Mouse (Mus musculus) brain, embryonic 18.5 days (tissue): ENCODE data around the gene Gm47791.

Experiments used
- DNase-seq: peaks from one replicate; pipeline ENCODE4 v3.0.0-alpha.2; 2012; ENCODE audit warnings: low read depth, low spot score

The Gm47791 gene

DNA sequence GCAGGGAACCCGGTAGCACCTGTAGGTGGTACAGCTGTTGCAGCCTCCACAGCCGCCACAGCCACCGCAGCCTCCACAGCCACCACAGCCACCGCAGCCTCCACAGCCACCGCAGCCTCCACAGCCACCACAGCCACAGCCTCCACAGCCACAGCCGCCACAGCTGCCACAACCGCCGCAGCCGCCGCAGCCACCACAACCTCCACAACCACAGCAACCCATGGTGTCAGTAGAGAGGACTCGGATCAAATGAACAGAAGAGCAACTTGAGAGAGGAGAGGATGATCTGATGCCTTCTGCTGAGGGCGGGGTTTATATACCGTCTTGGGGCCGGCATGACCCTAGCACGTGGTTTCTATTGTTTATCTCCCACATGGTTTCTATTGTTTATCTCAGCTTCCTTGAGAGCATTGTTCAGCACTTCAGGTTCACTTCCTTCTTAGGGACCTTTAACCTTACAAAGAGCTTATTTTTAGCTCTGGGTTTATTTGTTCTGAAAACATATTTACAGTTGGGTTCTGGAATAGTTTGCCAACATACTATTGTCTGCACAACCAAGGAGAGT is at the start of gene Gm47791:
Gm47791 (minus strand) TSS at position 222 of the 565 bp plus-strand sequence.
- DNase-seq, result no peak

DNA sequence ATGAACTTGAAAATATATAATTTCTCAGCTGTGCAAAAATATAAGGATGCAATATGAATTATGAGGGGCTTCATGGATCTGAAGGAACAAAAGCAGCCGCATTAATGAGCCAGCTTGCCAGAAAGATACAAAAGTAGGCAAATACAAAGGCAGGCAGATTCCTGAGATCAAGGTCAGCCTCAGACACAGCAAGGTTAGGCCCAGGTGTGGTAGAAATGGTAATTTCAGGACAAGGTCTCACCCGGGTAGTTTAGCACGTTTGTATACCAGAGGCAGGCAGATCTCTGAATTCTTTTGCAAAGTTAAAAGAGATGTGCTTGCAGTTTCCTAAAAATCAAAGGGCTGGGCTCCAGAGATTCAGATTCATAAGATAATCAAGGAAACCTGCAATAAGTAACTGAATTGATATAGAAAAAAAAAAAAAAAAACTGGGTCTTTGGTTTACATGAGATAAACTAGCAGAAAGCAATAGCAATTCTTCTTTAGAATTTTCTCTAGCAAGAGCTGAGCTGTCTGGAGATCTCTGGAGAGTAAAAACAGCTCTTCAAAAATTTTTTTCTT is 49.7 kb upstream of the Gm47791 start:
- DNase-seq, result no peak

DNA sequence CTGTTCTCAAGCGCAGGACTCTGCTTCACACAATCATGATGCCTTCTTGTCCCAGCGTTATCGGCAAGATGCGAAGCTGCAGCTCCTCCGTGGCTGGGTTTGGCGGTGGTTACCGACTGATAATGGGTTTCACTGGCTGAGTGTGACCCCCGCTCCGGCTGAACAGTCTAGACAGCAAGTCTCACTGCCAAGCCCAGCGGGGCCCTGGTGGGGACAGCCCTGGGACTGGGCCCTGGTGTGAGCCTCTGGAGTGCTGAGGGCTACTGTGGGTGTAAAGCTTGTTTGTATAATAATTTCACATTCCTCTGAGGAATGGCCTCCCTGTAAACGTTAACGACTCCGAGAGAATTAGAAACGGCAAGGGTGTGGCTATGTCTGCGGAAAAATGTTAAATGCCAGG is 49.1 kb upstream of the Gm47791 start:
- no peak for DNase-seq

DNA sequence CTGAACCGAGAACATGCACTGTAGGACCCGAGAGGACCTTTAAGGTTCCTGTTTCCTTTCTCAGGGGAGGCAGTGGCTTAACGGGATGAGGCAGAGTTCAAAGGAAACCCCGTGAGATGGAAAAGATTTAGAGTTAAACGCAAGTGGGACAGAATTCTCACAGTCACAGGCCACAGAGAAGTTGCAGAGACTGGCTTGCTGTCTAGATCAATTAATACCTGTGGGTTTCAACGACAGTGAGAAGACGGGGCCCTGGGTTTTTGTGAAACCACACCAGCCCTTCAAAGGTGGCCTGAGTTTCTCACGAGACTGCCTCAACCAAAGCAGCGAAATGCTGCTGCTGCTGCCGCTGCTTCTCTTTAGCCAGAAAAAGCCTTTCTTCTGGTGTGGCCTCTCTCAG is 48.3 kb upstream of the Gm47791 start:
- DNase-seq, result no peak

DNA sequence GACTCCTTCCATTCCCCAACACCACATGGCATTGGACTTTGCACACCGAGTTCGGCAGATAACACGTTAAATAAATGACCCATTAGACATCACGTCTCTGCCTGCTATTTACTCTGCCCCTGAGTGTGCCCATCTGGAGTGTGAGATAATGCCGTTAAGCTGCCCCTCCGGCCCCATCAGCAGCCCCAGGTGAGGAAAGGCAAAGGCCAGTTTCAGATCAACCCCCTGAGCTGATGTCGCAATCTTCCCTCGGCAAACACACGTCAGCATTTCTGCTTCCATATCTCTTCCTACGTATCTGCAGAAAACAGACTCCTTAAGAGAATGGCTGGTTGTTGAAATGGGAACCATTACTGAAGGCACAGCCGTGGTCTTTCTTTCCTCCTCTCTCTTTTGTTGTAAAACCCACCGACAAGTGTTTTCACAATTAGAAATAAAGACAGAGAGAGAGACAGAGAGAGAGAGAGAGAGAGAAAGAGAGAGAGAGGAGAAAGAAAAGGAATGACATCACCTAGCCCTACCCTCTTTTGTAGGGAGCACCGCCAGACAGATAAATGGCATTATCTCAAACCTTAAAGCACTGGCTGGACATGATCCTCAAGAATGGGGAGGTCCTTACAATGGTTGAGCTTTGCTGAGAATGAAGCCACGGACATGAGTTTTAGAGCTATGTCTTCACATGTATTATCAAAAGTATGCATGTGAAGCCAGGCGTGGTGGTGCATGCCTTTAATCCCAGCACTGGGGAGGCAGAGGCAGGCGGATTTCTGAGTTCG is 45.1 kb upstream of the Gm47791 start:
- DNase-seq, result no peak

DNA sequence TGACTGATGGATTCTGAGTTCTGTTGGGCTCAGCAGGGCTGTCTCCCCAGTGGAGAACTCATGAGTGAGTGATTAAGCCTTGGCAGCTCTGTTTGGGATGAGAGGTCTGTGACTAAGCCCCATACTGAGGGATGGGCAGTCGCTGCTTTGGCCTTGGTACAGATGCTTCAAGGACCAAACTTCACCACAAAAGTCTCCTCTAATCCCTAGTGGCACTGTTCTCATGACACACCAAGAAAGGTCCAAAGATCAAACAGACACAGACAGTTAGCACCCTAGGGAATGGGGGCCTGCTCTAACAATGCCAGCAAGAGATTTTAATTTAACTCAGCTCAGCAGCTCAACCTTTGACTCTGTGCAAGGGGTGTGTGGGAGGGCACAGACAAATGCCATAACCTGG is 40.7 kb upstream of the Gm47791 start:
- DNase-seq, result no peak

DNA sequence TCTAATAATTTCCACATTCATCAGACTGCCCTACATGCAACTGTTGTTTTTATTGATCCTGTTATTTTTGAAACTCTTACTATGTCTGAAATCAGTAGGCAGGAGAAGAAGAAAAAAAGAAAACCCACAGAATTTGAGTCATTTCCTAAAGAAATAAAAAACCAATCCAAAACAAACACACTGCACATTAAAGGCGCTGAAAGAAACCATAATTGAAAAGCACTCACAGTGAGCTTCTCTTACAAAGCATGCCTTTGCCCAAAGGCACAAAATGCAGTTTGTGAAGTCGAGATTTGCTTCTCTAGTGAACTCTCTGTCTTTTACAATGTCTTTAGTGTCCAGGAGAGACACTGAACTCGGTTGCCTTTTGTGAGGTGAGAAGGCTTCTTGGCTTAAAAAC is 37.5 kb upstream of the Gm47791 start:
- DNase-seq, result no peak

DNA sequence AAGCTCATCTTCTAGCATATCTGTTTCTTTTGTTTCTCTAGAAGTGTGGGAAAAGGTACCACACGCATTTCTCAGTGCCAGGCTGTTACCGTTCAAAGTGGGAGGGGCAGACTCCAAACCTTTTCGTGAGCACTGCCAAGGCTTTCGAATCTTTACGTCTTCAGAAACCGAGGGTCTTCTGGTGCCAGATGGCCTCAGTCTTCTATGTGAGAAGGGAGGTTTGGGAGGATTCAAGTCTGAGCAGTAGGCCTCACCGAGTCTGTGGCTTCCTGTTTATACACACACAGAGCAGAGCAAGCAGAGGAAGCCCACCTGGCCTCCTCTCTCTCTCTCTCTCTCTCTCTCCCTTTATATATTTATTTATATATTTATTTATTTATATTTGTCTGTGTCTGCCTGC is 36.2 kb upstream of the Gm47791 start:
- no peak for DNase-seq

DNA sequence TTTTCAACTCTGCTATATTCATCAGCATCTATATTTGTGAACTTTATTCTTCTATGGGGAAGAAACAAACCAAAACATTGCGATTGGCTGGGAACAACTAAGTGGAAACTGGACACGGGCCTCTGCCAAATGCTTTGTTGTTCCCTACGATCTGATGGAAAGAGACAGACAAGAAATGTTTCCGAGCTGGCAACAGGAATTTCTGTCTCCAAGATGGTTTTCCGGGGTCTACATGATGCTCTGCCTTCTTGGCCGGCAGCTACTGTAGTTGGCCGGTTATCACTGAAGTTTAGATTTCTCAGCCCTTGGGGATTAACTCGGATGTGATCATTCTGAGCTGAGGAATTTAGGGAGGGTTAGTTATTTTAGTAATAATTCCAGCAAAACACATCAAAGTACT is 35.3 kb upstream of the Gm47791 start:
- no peak for DNase-seq

DNA sequence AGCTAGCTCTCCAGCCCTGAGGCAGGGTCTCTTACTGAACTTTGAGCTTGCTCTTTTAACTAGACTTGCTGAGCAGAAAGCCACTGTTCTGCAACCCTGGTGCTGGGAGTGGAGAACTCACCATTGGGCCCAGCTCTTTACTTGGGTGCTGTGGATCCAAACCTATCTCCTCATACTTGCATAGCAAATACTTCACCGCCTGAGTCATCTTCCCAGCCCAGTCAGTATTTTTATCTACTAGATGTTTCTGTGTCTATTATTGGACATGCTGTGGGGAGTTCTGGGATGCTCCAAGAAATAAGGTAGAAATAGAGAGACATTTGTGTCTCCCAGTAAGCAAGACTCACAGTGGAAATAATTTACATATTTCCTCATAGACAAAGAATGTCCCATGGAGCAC is 33.0 kb upstream of the Gm47791 start:
- no peak for DNase-seq

DNA sequence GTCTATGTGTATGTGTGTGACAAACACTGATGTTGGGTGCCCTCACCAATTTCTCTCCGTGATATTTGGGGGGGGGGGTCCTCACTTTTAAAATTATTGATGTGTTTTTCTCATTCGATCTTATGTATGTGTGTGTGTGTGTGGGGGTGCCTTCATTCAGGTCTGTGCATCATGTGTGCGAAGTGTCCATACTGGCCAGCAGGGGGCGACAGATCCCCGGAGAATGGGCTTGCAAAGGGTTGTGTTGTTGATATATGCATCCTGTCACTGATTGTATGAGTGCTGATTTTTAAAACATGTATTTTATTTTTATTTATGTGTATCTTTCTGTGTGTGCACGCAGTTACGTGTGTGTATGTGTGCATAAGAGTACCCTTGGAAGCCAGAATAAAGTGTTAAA is 32.6 kb upstream of the Gm47791 start:
- no peak for DNase-seq

DNA sequence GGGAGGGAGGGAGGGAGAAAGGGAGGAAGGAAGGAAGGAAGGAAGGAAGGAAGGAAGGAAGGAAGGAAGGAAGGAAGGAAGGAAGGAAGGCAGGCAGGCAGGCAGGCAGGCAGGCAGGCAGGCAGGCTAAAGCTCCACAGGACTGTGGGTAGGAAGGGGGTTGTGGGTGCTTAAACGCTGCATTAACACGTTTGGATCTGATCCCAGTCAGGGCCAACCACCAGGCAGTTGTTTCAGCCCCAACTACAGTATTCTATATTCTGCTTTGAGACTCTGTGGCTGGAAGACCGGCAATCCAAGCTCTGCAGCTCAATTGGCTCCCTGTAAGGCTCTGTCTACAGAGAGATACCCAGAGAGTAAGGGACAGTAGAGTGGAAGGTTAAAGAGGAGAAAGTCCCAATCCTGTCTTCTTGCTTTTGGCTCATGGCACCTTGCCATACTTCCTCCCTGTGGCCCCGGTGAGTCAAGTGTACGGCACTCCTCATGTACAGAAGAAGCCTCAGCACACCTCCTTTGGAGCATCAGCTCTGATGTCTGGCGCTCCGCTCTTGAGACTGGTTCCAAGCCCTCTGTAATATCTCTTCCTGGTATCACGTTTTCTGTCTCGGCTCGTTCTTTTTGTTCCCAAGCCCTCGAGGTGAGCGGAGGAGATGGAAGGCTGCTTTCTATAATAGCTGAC is 30.2 kb upstream of the Gm47791 start:
- no peak for DNase-seq

DNA sequence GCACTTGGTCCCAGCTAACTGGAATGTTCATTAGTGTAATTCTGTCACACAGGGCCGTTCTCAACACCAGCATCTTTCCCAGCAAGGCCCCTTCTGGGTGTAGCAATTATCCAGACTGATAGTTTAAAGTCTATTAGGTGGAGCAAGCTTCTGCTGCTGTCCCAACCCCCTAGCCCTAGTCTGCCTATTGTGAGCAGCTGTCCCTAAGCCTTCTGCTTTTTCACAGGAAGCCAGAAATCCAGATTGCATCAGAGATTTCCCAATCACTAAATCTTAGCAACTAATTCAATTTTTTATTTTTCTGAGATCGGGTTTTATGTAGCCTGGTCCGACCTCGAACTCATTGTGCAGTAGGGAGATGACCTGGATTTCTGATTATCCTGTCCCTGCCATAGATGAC is 27.9 kb upstream of the Gm47791 start:
- no peak for DNase-seq

DNA sequence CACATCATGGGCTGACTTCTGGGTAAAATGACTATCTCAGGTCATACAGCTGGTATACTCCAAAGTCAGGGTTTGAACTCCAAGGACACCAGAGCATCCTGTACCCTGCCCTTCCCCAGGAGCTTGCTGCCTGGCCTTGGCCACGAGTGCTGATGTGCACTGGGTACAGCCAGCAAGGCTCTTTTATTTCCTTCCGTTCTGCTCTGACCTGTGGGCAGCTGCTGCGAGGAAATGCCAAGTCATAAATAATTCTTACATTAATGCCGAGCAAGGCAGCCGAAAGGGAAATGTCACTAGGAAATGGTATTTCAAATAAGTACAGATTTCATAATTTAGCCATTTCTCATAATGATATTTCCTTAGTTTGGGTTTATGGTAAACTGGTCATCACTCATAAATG is 27.3 kb upstream of the Gm47791 start:
- DNase-seq, result no peak

DNA sequence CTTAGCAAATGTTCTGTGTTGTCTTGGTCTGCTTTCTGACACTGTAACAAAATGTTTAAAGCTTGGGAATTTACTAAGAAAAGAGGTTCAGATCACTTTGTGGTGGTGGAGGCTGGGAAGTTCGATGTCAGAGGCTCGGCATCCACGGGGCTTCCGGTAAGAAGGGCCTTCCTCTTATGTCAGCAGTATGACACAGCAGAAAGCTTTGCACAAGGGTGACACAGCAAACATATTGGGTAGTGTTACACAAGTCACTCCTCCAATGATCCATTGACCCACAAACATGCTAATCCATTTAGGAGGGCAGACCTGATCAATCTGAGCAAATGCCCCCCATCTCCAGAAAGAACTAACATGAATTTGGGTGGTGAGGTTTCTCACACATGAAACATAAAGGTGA is 26.0 kb upstream of the Gm47791 start:
- no peak for DNase-seq

DNA sequence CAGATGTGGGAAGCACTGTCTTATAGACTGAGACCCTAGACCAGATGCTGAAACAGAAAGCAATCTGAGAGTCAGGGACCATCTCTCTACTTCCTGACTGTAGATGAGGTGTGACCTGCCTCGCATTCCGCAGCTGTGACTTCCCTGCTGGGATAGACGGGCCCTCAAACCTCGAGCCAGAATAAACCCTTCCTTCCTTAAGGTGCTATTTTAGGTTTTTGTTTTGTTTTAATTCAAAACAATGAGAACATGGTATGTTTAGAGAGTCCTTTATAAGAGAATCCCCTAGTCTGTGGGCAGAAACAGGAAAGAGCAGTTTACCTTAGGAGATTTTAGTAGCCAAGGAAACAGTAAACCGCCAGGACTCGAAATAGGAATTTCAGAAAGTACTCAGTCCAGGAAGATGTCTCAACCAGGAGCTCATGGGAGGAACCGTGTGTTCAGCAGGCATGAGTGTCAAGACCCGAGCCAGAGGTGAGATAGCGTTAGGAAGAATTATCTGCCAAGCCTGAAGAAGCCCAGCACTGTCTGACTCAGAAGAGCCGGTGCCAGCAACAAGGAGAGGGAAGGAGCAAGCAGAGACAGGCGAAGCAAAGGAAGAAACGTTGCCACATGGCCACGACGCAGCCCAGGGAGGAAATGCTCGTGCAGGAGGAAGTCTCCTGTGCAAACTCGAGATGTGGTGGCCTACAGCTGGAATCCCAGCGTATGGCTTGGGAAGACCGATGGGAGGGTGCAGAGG is 24.8 kb upstream of the Gm47791 start:
- no peak for DNase-seq

DNA sequence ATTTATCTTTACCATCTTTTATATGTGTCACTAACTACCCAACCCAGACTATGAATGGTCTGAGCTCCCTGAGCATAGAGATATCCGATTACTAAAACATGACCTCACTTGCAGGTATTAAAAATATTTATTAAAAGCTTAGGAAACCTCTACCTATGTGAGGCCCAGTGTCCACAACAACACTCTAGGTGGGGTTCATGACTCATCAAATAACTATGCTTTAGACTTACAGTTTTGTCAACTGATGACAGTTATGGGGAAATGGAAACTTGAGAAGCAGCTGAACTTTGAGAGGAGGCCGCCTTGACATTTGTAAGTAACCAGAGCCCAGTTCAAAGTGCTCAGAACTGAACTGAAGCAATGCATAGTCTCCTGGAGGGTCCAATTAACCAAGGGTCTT is 24.2 kb upstream of the Gm47791 start:
- DNase-seq, result no peak

DNA sequence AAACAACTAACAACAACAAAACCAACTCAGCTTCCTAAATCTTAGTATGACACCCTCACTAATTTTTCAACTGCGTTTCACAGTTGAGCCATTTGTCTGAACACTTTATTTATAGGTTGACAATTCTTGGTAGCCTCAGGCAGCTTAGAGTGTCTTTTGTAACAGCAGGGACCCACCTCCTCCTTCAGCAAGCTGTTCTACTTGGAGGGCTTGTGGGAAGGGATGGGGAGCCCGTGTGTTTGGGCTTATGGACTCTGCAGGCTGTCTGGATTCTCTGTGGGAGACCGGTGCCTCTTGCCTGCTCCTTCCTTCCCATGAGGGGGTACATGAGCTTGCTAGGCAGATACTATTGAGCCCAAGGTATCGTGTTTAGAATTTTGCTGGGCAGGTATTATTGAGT is 22.9 kb upstream of the Gm47791 start:
- no peak for DNase-seq

DNA sequence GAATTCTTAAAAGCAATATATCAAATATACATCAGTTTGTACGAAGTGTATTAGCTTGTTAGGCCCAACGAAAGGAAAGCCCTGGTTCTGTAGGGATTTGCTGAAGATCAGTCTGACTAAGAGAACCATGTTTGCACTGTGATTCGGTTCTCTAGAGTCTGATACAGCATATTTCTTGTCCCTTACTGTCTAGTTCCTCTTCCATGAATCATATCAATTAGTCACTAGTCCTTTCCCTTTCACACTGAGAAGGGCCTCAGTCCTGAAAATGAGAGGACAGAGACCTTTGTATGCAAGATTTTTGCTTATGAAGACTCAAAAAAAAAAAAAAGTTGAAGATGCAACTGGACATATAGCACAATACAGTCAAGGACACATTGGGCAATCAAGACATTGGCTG is 22.1 kb upstream of the Gm47791 start:
- no peak for DNase-seq

DNA sequence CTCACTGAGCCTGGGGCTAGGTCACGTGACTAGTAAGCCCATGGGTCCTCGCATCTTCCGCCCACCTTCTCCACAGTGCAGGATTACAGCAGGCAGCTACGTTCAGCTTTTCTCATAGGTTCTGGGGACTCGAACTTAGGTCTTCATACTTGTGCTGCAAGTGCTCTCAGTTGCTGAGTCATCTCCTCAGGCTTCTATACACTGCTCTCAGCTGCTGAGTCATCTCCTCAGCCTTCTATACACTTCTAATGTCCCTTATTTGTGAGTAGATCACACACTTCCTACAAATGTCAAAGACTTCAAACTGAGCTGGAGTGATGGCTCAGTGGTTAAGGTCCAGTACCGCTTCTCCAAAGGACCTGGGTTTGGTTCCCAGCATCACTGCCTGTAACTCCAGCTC is 21.2 kb upstream of the Gm47791 start:
- no peak for DNase-seq

DNA sequence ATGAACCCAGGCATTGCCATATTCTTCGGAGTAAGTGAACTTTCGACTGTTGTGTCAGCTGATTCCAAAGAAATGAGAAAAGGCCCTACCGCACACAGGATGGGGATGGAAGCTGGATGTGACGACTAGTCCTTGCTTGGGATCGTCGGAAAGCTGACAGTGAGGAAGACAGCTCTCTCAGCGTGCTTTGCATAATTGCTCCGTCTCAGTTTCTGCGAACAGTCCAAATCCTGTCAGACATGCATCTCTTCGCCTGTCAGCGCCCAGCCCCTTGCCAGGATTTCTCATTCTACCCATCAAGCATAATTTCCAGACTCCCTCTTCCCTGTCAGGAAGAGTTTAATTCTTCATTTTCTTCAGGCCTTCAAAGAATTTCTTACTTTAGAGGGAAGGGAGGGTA is 20.1 kb upstream of the Gm47791 start:
- DNase-seq, result peak; percentile 67

DNA sequence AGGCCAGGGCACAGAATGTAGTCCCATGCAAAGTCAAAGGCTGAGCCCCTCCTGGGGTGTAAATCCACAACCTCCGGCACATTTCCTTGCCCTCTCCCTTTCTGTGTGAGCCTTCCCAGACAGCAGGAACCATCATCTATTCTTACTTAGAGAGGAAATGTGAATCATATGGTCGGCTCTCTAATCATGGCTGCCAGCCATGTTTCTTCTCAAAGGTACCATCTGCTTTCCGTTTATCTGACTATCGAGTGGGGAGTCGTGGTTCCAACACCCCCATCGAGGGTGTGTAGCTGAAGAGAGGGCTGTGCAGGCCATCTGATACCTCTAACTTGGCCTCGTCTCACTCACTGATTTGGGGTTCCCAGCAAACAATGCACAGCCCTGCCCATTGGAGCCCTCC is 17.0 kb upstream of the Gm47791 start:
- no peak for DNase-seq
